Mouse (Mus musculus): ENCODE results near the gene Hif1an.

- TF ChIP-seq POLR2A (IDR thresholded peaks at IDR 0.05; ENCODE audit: control insufficient read depth, low read depth, low read length) = no peak
- peak; percentile 14; the same call in 1 of the 2 replicates for TF ChIP-seq CTCF (IDR thresholded peaks at IDR 0.05; ENCODE audit: control insufficient read depth, insufficient read depth, insufficient replicate concordance, low read depth, low read length)
These were observed 27.3 kb upstream of the Hif1an start for GRCm38 (mm10) chr19:44535376-44535775.
